Mouse (Mus musculus) frontal cortex, adult (tissue): ENCODE measurements at regions not wholly inside any gene's neighbourhood (a gene's known extent, or its start where the extent isn't known, plus 50 kb on each side); places are given as distances from the start of the nearest gene placed in this dataset.

Experiments
- ATAC-seq: cut with Nextera tagmentation; 2 replicates; pipeline ENCODE4 v1.9.2; 2017; ENCODE audit warnings: mild to moderate bottlenecking, moderate library complexity, mixed read lengths; ENCODE audit not compliant: low TSS enrichment

GRCm38 (mm10) chr10:8948227-8948626 is 62.4 kb upstream of the Sash1 start:
- no peak for ATAC-seq

- no peak for ATAC-seq
These were observed 59.4 kb upstream of the Sash1 start for GRCm38 (mm10) chr10:8945195-8945751.

GRCm38 (mm10) chr10:8944586-8944985 is 58.7 kb upstream of the Sash1 start:
- ATAC-seq = no peak

GRCm38 (mm10) chr10:8943698-8944097 is 57.8 kb upstream of the Sash1 start:
- peak; percentile 57 for ATAC-seq

GRCm38 (mm10) chr10:8942967-8943471 is 57.1 kb upstream of the Sash1 start:
- peak; percentile 65 for ATAC-seq

- ATAC-seq = peak; percentile 84
These were observed 50.5 kb upstream of the Sash1 start for GRCm38 (mm10) chr10:8936369-8936768.
